Mouse (Mus musculus) midbrain, embryonic 13.5 days (tissue): ENCODE measurements around the gene Ckap2l. TPM values are rescaled to one million over a fixed set of nuclear protein-coding genes. Genes with fewer than 3 reads are reported as not detected.

Source experiments
- ATAC-seq: fragments of 200-750 bp; cut with Nextera tagmentation; 2 replicates; pipeline ENCODE4 v1.8.0; 2017; ENCODE audit warnings: mild to moderate bottlenecking, moderate TSS enrichment, moderate library complexity
- H3K27ac ChIP-seq: fragments of 300-500 bp; sonication (generic); 2 replicates; pipeline ENCODE4 v1.5.1; 2015; ENCODE audit warnings: inconsistent platforms, mild to moderate bottlenecking, moderate library complexity
- H3K27me3 ChIP-seq: fragments of 300-500 bp; sonication (generic); 2 replicates; pipeline ENCODE4 v1.6.1; 2015; ENCODE audit warnings: mild to moderate bottlenecking, inconsistent platforms
- H3K36me3 ChIP-seq: fragments of 300-500 bp; sonication (generic); 2 replicates; pipeline ENCODE4 v1.6.1; 2015; ENCODE audit warnings: mild to moderate bottlenecking, inconsistent platforms
- H3K4me1 ChIP-seq: fragments of 300-500 bp; sonication (generic); replicated peaks from 2 replicates; pipeline ENCODE4 v1.6.1; 2015; ENCODE audit warnings: inconsistent platforms
- H3K4me2 ChIP-seq: fragments of 300-500 bp; sonication (generic); replicated peaks from 2 replicates; pipeline ENCODE4 v1.6.1; 2015; ENCODE audit warnings: moderate library complexity, mild to moderate bottlenecking, inconsistent platforms
- H3K4me3 ChIP-seq: fragments of 300-500 bp; sonication (generic); replicated peaks from 2 replicates; pipeline ENCODE4 v1.5.1; 2015; ENCODE audit warnings: mild to moderate bottlenecking, inconsistent platforms
- H3K9ac ChIP-seq: fragments of 300-500 bp; sonication (generic); replicated peaks from 2 replicates; pipeline ENCODE4 v1.6.1; 2015; ENCODE audit warnings: mild to moderate bottlenecking, inconsistent platforms
- H3K9me3 ChIP-seq: fragments of 300-500 bp; sonication (generic); 2 replicates; pipeline ENCODE4 v1.6.1; 2016; ENCODE audit warnings: mild to moderate bottlenecking, inconsistent platforms
- WGBS: fragments of 180-500 bp; shearing (Covaris S2); methylation state at CpG from one replicate; pipeline ENCODE4 v1.1.7; 2015; 5-methylcytosine and 5-hydroxymethylcytosine counted together
- polyA plus RNA-seq: library from polyadenylated mRNA; unstranded; fragments of >200 nt; fragmentation: Nextera tagmentation; extraction: Ambion mirVana; gene quantifications from 2 replicates; pipeline ENCODE4 v1.2.1, GENCODE M21; 2015

Gene Ckap2l
- polyA plus RNA-seq, 1 experiment from 2014 or later = 19.3 TPM

DNA sequence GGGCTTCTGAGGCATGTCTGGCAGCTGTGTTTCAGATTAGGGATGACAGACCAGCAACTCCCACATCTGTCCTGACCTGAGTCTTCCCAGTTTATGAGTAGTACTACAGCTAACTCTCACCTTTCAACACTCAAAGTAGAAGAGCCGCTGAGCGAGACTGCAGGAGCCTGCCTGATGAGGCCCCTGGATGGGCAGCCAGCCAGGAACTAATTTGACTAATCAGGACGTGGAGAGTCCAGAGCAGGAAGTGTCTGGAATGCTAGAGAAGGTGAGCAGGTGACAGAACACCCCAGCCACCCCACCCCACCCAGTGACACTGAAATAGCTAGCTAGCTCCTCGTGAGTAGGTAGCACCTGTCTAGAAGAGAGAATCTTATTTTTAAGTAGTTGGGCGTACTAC lies 51.4 kb downstream of the Ckap2l start:
- no peaks in the 10 kb centered on the region for H3K27me3 ChIP-seq
- ATAC-seq = no peak
- H3K4me2 ChIP-seq = no peak overlapping the region
- 58% methylated on average over 5 of the region's 5 CpGs for WGBS
- H3K36me3 ChIP-seq = no peaks in the 10 kb centered on the region
- H3K4me1 ChIP-seq = no peaks in the 10 kb centered on the region
- no peak overlapping the region for H3K9ac ChIP-seq
- no peaks in the 10 kb centered on the region for H3K9me3 ChIP-seq
- H3K27ac ChIP-seq = no peak overlapping the region
- H3K4me3 ChIP-seq = no peak overlapping the region

DNA sequence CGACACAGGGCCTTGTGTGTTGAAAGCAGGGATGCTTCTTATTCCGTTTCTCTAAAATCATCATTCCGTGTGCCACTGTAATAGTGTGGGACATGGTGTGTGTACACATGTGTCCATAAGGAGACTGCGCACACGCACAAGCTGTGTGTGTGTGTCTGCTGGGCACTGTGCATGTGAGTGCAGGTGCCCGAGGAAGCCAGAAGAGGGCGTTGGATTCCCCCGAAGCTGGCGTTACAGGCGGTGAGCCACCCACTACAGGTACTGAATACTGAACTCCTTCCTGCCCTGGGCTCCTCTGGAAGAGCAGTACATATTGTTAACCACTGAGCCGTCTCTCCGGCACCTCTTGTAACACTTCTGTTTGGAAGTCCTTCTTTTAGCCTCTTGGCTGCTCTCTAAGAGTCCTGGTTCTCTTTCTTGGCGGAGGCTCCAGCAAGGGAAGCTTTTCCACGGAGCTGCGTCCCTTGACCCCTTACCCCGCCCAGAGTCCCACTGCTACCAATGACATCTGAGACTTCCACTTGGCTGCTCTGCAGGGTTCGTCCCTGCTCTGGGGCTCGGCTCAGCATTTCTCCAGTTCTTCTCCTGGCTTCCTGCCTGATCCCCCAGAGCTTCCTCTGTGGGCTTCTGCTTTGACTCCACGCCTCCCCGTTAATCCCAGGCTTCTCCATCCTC lies 52.4 kb downstream of the Ckap2l start:
- ATAC-seq = no peak
- no peaks in the 10 kb centered on the region for H3K36me3 ChIP-seq
- H3K9me3 ChIP-seq = no peaks in the 10 kb centered on the region
- no peak overlapping the region for H3K27ac ChIP-seq
- no peak overlapping the region for H3K9ac ChIP-seq
- H3K4me3 ChIP-seq = no peak overlapping the region
- no peak overlapping the region for H3K4me2 ChIP-seq
- 90% methylated on average over 20 of the region's 20 CpGs for WGBS
- H3K27me3 ChIP-seq = no peaks in the 10 kb centered on the region
- no peaks in the 10 kb centered on the region for H3K4me1 ChIP-seq

DNA sequence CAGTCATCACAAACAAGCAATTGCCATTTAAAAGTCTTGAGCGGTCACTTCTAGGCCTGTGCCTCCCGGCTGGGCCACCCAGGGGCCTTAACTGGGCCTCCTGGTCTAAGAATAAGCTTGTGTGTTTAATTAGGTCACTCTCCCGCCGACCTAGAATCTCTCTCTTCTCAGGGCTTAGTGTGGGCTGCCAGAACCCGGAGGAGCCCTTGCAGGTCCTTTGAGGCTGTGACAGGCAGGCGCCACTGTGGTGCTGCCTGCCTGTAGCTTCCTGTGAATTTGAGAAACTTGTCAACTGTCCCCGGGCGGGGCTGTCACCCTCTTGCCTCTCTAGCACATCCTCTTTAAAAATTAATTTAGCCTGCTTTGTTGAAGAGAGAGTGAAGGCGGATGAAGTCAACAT lies 53.2 kb downstream of the Ckap2l start:
- H3K9me3 ChIP-seq = no peaks in the 10 kb centered on the region
- no peak overlapping the region for H3K9ac ChIP-seq
- H3K27ac ChIP-seq = no peak overlapping the region
- no peaks in the 10 kb centered on the region for H3K27me3 ChIP-seq
- 61% methylated on average over 9 of the region's 9 CpGs for WGBS
- H3K4me3 ChIP-seq = no peak overlapping the region
- H3K4me1 ChIP-seq = no peaks in the 10 kb centered on the region
- ATAC-seq = no peak
- no peak overlapping the region for H3K4me2 ChIP-seq
- H3K36me3 ChIP-seq = no peaks in the 10 kb centered on the region

DNA sequence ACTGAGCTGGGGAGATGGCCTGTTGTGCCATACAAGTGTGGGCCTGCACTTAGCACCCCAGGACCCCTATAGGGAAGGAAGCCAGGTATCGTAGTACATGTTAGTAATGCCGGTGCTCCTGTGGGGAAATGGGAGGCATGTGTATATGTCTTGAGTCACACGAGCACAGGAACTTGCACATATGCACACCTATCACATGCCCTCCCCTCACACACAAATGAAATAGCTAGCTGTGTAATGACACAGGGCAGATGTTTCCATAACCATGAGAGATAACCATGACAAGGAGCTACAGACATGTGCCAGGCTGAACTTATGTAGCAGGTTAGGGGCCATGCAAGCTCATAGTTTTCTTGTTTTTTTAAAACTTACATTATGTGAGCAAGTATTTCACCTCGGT lies 54.0 kb downstream of the Ckap2l start:
- ATAC-seq = no peak
- no peaks in the 10 kb centered on the region for H3K27me3 ChIP-seq
- no peak overlapping the region for H3K4me2 ChIP-seq
- WGBS = 97% methylated on average over 4 of the region's 4 CpGs
- H3K27ac ChIP-seq = no peak overlapping the region
- H3K9me3 ChIP-seq = no peaks in the 10 kb centered on the region
- H3K36me3 ChIP-seq = no peaks in the 10 kb centered on the region
- H3K4me3 ChIP-seq = no peak overlapping the region
- no peak overlapping the region for H3K9ac ChIP-seq
- H3K4me1 ChIP-seq = no peaks in the 10 kb centered on the region

DNA sequence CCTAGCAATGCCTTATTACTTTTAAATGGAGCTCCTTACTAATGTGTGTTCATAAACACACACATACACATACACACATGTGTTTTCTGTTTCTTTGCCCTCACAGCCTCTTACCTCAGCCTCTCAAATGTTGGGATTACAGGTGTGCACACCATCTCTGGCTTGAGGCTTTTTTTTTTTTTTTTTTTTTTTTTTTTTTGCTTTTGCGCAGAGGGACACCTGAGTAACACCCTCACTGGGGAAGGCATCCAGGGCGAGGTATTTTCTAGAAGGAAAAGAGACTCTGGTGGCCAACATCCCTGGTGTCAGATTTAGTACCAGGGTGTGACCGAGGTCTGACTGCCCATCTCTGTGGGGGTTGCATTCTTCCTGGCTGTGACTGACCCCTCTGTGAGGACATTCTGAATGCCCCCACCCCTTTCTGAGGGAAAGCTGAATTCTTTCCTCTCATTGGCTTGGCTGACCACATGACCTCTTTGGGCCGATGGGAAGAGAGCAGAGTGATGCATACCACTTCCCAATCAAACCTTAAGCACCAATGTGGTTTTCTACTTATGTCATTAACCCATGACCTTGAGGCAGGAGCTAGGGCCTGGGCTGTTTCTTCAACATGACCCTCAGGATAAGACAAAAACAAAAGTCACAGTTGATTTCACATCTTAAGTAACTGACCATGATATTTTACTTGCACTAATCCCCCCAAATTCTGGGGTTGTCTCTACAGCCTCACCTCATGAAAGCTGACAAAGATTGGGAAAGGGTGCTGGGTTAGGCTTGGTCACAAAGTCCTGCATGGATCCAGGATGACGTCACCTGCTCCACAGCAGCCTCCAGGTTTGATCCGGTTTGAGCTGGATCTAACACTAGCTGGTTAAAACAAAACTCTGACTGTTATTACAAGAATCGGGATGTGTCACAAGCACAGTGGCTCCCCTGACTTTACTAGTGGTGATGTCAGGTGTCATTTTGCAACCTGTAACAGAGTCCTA lies 54.9 kb downstream of the Ckap2l start:
- no peaks in the 10 kb centered on the region for H3K36me3 ChIP-seq
- H3K4me3 ChIP-seq = no peak overlapping the region
- H3K4me1 ChIP-seq = no peaks in the 10 kb centered on the region
- 68% methylated on average over 7 of the region's 7 CpGs for WGBS
- H3K9me3 ChIP-seq = no peaks in the 10 kb centered on the region
- no peak overlapping the region for H3K4me2 ChIP-seq
- H3K9ac ChIP-seq = no peak overlapping the region
- ATAC-seq = no peak
- no peaks in the 10 kb centered on the region for H3K27me3 ChIP-seq
- H3K27ac ChIP-seq = no peak overlapping the region

DNA sequence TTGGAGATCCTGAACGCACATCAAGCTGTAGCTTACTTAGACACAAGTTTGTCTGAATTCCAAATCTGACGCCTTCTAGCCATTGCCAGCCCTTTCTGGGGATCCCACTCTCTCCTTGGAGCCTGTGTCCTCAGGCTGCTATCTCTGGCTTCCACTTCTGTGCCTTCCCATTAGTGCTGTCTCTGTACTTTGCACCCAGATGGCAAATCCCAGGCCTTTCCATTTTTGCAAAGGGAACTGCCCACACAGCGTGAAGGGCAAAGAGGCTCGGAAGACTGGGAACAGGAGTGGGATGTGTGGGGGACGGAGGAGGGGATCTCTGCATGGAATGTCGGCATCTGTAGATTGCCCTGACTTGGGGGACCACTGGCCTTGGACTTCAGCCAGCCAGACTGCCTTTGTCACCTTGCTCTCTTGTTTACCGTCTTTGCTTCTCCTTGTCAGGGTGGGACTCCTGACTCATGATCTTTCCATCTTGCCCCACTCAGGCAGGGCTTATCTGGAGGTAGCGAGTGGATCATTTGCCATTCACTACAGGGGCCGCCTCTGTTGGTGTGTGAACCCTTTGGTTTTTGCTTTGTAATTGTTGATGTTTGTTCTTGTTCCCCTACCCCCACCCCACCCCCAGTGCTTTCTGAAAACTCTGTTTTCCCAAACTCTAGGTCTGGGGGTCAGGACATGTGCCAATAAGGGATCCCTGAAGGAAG lies 56.1 kb downstream of the Ckap2l start:
- Histone ChIP-seq H3K27ac (no peak overlapping the region), H3K4me3 (no peak overlapping the region), H3K9ac (no peak overlapping the region), H3K4me2 (no peak overlapping the region), H3K36me3 (no peaks in the 10 kb centered on the region), H3K27me3 (no peaks in the 10 kb centered on the region), H3K9me3 (no peaks in the 10 kb centered on the region), H3K4me1 (no peaks in the 10 kb centered on the region)
- no peak for ATAC-seq
- WGBS = 70% methylated on average over 9 of the region's 9 CpGs

DNA sequence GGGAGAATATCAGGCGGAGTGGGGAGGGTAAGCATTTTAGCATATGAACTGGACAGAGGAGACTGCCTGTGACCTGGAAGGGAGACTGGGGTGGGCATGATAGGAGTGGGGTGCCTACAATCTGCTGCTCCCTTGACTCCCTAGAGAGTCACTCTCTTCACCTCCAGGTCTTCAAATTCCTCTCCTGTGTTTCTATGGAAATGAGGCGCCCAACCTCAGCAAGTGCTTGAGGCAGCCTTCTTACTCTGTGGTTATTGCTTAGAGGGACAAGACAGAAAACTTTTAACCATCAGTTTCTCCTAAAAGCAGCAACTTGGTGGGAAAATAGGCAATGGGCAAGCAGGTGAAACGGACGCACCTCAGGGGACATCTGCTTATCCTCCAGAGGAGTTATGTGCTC lies 60.5 kb downstream of the Ckap2l start:
- H3K27ac ChIP-seq = no peak overlapping the region

DNA sequence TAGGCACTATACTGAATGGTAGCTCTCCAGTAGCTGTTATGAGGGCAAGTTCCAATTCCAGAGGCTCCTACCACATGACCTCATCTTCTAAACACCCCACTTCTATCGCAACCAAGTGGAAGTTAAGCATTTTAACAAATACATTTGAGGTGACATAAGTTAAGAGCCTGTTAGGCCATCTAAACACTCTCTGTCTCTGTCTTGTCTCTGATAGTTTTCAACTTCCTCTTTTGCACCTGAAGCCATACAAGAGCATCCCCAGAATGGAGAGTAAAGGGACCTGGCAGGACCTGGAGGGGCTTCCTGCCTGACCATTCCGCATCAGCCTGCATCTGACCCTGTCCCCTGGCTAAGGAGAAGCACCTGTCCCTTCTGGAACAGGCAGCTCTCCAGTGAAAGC lies 62.3 kb downstream of the Ckap2l start:
- Histone ChIP-seq H3K4me2 (no peak overlapping the region), H3K9me3 (no peaks in the 10 kb centered on the region), H3K27ac (no peak overlapping the region), H3K9ac (no peak overlapping the region), H3K27me3 (no peaks in the 10 kb centered on the region), H3K36me3 (no peaks in the 10 kb centered on the region), H3K4me3 (no peak overlapping the region), H3K4me1 (no peaks in the 10 kb centered on the region)
- no peak for ATAC-seq
- 95% methylated on average over 2 of the region's 2 CpGs for WGBS

More for the DNA sequence above, 60.5 kb downstream of the Ckap2l start:
- H3K4me1 ChIP-seq = no peaks in the 10 kb centered on the region
- no peak overlapping the region for H3K9ac ChIP-seq
- H3K27me3 ChIP-seq = no peaks in the 10 kb centered on the region
- H3K4me2 ChIP-seq = no peak overlapping the region
- H3K36me3 ChIP-seq = no peaks in the 10 kb centered on the region
- 68% methylated on average over 4 of the region's 4 CpGs for WGBS
- no peak overlapping the region for H3K4me3 ChIP-seq
- ATAC-seq = no peak
- no peaks in the 10 kb centered on the region for H3K9me3 ChIP-seq

DNA sequence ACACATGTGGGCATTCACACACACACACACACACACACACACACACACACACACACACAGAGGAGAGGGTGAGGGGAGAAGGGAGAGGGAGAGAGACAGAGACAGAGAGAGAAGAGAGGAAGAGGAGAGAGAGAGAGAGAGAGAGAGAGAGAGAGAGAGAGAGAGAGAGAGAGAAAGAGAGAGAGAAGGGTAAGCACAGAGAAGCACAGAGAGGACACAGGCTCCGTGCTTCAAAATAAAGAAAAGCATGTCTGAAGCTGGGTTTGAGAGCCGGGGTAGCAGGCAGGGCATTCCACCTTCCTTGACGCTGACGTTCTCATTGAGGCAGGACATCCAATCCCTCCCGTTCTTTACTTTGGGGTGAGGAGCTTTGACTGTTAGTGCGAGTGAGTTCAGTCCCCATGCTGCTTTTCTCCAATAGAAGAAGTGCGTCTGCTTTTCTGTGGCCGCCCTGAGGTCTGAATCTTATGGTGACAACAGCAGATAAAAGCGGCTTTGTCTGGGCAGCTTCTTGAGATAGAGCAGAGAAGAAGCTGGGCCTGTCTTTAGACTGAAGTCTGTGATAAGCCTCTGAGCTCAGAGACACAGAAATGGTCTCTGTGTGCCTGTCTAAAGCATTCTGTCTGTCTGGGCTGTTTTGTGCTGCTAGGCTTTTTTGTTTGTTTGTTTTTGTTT lies 63.1 kb downstream of the Ckap2l start:
- WGBS = 49% methylated on average over 9 of the region's 9 CpGs
- Histone ChIP-seq H3K9me3 (no peaks in the 10 kb centered on the region), H3K27ac (no peak overlapping the region), H3K4me2 (no peak overlapping the region), H3K27me3 (no peaks in the 10 kb centered on the region), H3K36me3 (no peaks in the 10 kb centered on the region), H3K9ac (no peak overlapping the region), H3K4me1 (no peaks in the 10 kb centered on the region), H3K4me3 (no peak overlapping the region)
- ATAC-seq = no peak

DNA sequence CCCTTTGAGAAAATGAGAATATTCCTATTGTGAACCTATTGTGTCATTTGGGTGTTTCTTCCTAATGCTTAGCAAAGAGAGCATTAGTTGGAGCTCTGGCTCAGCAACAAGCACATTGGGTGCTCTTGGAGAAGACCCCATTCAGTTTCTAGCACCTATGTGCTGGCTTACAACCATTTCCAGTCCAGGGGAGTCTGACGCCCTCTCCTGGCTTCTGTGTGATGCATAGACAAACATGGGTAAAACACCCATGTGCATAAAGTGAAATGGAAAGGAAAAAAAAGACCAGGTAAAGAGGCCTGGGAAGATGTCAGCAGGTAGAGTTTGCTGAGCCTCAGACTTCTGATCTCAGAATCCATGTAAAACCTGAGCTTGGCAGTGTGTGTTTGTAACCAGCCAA lies 63.8 kb downstream of the Ckap2l start:
- WGBS = 92% methylated on average over 1 of the region's 1 CpGs
- Histone ChIP-seq H3K4me2 (no peak overlapping the region), H3K4me3 (no peak overlapping the region), H3K4me1 (no peaks in the 10 kb centered on the region), H3K27me3 (no peaks in the 10 kb centered on the region), H3K9ac (no peak overlapping the region), H3K9me3 (no peaks in the 10 kb centered on the region), H3K27ac (no peak overlapping the region), H3K36me3 (no peaks in the 10 kb centered on the region)
- no peak for ATAC-seq

DNA sequence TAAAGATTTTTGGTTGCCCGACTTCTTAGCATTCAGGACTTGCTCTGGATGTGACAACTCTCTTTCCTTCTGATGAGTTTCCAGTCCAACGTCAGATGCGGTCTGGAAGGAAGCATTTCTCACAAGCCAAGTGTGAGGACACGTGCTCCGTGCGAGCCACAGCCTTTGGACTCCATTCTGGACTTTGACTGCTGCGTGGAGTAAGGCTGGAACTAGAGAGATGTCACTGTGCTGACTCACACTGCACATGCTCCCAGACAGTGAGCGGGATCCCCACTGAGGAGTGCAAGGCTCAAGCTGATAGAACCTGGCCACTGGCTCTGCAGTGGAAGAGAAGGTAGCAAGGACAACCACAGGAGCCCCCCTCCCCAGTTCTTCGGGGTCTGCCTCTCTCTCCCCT lies 64.5 kb downstream of the Ckap2l start:
- H3K27ac ChIP-seq = no peak overlapping the region

More for the DNA sequence above, 64.5 kb downstream of the Ckap2l start:
- WGBS = 91% methylated on average over 9 of the region's 9 CpGs
- H3K9me3 ChIP-seq = no peaks in the 10 kb centered on the region
- no peak for ATAC-seq
- H3K36me3 ChIP-seq = no peaks in the 10 kb centered on the region
- no peaks in the 10 kb centered on the region for H3K4me1 ChIP-seq
- H3K4me2 ChIP-seq = no peak overlapping the region
- H3K27me3 ChIP-seq = no peaks in the 10 kb centered on the region
- no peak overlapping the region for H3K9ac ChIP-seq
- H3K4me3 ChIP-seq = no peak overlapping the region
